Mouse (Mus musculus): ENCODE results near the gene Slc22a29. TPM values are rescaled to one million over a fixed set of nuclear protein-coding genes. Genes with fewer than 3 reads are reported as not detected.

Slc22a29 gene
- total RNA-seq (2023) = not detected

DNA sequence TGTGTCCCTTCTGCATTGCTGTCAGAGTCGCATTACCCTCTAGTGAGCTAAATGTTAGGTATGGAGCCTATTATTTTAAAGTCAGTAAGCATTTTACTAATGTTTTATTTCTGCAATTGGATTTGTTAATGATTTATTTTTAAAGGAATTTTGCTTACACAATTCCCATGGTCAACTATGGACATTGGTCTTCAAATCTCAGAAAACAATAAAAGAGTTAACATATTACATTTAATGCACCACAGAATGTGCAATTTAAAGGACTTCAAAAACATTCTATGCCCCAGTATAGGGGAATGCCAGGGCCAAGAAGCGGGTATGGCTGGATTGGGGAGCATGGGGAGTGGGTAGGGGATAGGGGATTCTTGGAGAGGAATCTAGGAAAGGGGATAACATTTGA is at the start of gene Slc22a29:
TSS of gene Slc22a29 (minus strand) at position 101 of the 400 bp plus-strand sequence.

DNA sequence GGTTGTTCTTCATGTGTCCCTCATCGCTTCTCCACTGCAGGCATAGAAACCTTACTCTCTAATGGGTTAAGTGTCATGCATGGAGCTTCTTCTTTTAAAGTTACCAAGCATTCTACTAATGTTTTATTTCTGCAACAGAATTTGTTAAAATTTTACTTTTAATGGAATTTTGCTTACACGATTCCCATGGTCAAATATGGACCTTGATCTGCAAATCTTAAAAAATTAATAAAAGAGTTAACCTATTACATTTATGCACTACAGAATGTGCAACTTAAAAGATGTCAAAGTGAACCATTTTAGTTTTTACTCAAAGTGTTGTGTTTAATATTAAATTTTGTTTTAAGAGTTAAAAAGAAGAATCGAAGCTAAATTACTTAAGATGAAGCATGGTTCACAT is 86.8 kb downstream of the Slc22a29 start, which contains the start of gene Slc22a28:
TSS of gene Slc22a28 (minus strand) at position 102 of the 400 bp plus-strand sequence.

Other genes starting within 250 kb of the Slc22a29 start
- gene Slc22a28, start 86.9 kb downstream of the Slc22a29 start, total RNA-seq (2023) = not detected
- not detected for gene Slc22a30, start 186.2 kb upstream of the Slc22a29 start, total RNA-seq (2023)

Data from neutrophil, adult 59 days (primary cell).